Mouse (Mus musculus) stomach, embryonic 15.5 days (tissue): ENCODE results near the gene Smad9. TPM values are rescaled to one million over a fixed set of nuclear protein-coding genes. Genes with fewer than 3 reads are reported as not detected.
"Not testable (repeated sequence)": the region's sequence is repeated elsewhere in the genome, so short reads cannot be mapped to it uniquely, and the experiment has no call there.

Experiments used
- ATAC-seq: fragments of 200-750 bp; cut with Nextera tagmentation; 2 replicates; pipeline ENCODE4 v1.8.0; 2017; ENCODE audit warnings: low read depth, moderate number of reproducible peaks, moderate TSS enrichment; ENCODE audit not compliant: insufficient read depth, low FRiP score
- H3K27ac ChIP-seq: fragments of 300-500 bp; sonication (generic); 2 replicates; pipeline ENCODE4 v1.5.1; 2015; ENCODE audit warnings: mild to moderate bottlenecking, inconsistent platforms
- H3K27me3 ChIP-seq: fragments of 300-500 bp; sonication (generic); replicated peaks from 2 replicates; pipeline ENCODE4 v1.6.1; 2015; ENCODE audit warnings: inconsistent platforms
- H3K36me3 ChIP-seq: fragments of 300-500 bp; sonication (generic); 2 replicates; pipeline ENCODE4 v1.6.1; 2015; ENCODE audit warnings: inconsistent platforms
- H3K4me1 ChIP-seq: fragments of 300-500 bp; sonication (generic); 2 replicates; pipeline ENCODE4 v1.6.1; 2015; ENCODE audit warnings: inconsistent platforms
- H3K4me2 ChIP-seq: fragments of 300-500 bp; sonication (generic); 2 replicates; pipeline ENCODE4 v1.6.1; 2015; ENCODE audit warnings: mild to moderate bottlenecking, inconsistent platforms
- H3K4me3 ChIP-seq: fragments of 300-500 bp; sonication (generic); replicated peaks from 2 replicates; pipeline ENCODE4 v1.5.1; 2015; ENCODE audit warnings: inconsistent platforms
- H3K9ac ChIP-seq: fragments of 300-500 bp; sonication (generic); 2 replicates; pipeline ENCODE4 v1.6.1; 2015; ENCODE audit warnings: inconsistent platforms
- H3K9me3 ChIP-seq: fragments of 300-500 bp; sonication (generic); 2 replicates; pipeline ENCODE4 v1.6.1; 2016; ENCODE audit warnings: inconsistent platforms
- WGBS: fragments of 180-500 bp; shearing (Covaris S2); methylation state at CpG from one replicate; pipeline ENCODE4 v1.1.7; 2015; 5-methylcytosine and 5-hydroxymethylcytosine counted together
- polyA plus RNA-seq: library from polyadenylated mRNA; unstranded; fragments of >200 nt; fragmentation: Nextera tagmentation; extraction: Ambion mirVana; gene quantifications from 2 replicates; pipeline ENCODE4 v1.2.1, GENCODE M21; 2015

The Smad9 gene
- polyA plus RNA-seq, 1 experiment from 2014 or later: 1.2 TPM

- no peaks in the 10 kb centered on the region for H3K27me3 ChIP-seq
- H3K9ac ChIP-seq: no peak overlapping the region
- H3K4me2 ChIP-seq: no peak overlapping the region
- no peak overlapping the region for H3K27ac ChIP-seq
- no peaks in the 10 kb centered on the region for H3K9me3 ChIP-seq
- no peaks in the 10 kb centered on the region for H3K36me3 ChIP-seq
- peaks cover 6% of the 10 kb centered on the region; the same call in 1 of the 2 replicates for H3K4me1 ChIP-seq
- 52% methylated on average over 15 of the region's 15 CpGs for WGBS
- no peak overlapping the region for H3K4me3 ChIP-seq
- no peak for ATAC-seq
These were observed 5.1 kb downstream of the Smad9 start for GRCm38 (mm10) chr3:54760321-54761115.

GRCm38 (mm10) chr3:54761258-54761657 lies 5.9 kb downstream of the Smad9 start:
- Histone ChIP-seq H3K4me2 (no peak overlapping the region), H3K4me3 (no peak overlapping the region), H3K27me3 (no peaks in the 10 kb centered on the region), H3K4me1 (peaks cover 6% of the 10 kb centered on the region; the same call in 1 of the 2 replicates), H3K36me3 (no peaks in the 10 kb centered on the region), H3K9me3 (no peaks in the 10 kb centered on the region), H3K9ac (no peak overlapping the region), H3K27ac (no peak overlapping the region)
- WGBS: 72% methylated on average over 1 of the region's 1 CpGs
- ATAC-seq: no peak

- Histone ChIP-seq H3K27me3 (no peaks in the 10 kb centered on the region), H3K4me3 (peak overlapping the region; percentile 7; the same call in 1 of the 2 replicates), H3K4me2 (0 out of 2 replicates have a peak overlapping the region, but pooled peaks have one; percentile 11), H3K9ac (no peak overlapping the region), H3K36me3 (no peaks in the 10 kb centered on the region), H3K4me1 (peaks cover 6% of the 10 kb centered on the region; the same call in 1 of the 2 replicates), H3K9me3 (no peaks in the 10 kb centered on the region), H3K27ac (no peak overlapping the region)
- WGBS: 68% methylated on average over 18 of the region's 18 CpGs
- ATAC-seq: no peak
These were observed 9.0 kb downstream of the Smad9 start for GRCm38 (mm10) chr3:54764418-54764817.

GRCm38 (mm10) chr3:54765521-54765920 lies 10.1 kb downstream of the Smad9 start:
- not testable (repeated sequence) for ATAC-seq, H3K4me2 ChIP-seq, H3K4me1 ChIP-seq, H3K36me3 ChIP-seq, H3K9me3 ChIP-seq, H3K27me3 ChIP-seq, H3K4me3 ChIP-seq, H3K9ac ChIP-seq
- peak overlapping the region; percentile 44; the same call in 1 of the 2 replicates for H3K27ac ChIP-seq
- 76% methylated on average over 6 of the region's 6 CpGs for WGBS

GRCm38 (mm10) chr3:54766034-54766433 lies 10.7 kb downstream of the Smad9 start:
- H3K9me3 ChIP-seq: no peaks in the 10 kb centered on the region
- peaks cover 9% of the 10 kb centered on the region; the same call in 1 of the 2 replicates for H3K4me1 ChIP-seq
- H3K27me3 ChIP-seq: no peaks in the 10 kb centered on the region
- H3K4me2 ChIP-seq: peak overlapping the region; percentile 6; the same call in 1 of the 2 replicates
- H3K9ac ChIP-seq: no peak overlapping the region
- H3K36me3 ChIP-seq: no peaks in the 10 kb centered on the region
- H3K4me3 ChIP-seq: no peak overlapping the region
- peak overlapping the region; percentile 55; the same call in 1 of the 2 replicates for H3K27ac ChIP-seq
- WGBS: 43% methylated on average over 14 of the region's 14 CpGs
- no peak; the same call in 1 of the 2 replicates for ATAC-seq

- Histone ChIP-seq H3K4me2 (0 out of 2 replicates have a peak overlapping the region, but pooled peaks have one; percentile 6), H3K4me1 (peaks cover 9% of the 10 kb centered on the region; the same call in 1 of the 2 replicates), H3K9ac (no peak overlapping the region), H3K36me3 (no peaks in the 10 kb centered on the region), H3K9me3 (no peaks in the 10 kb centered on the region), H3K27me3 (no peaks in the 10 kb centered on the region), H3K4me3 (no peak overlapping the region), H3K27ac (peak overlapping the region; percentile 55; the same call in 1 of the 2 replicates)
- no peak for ATAC-seq
- WGBS: 61% methylated on average over 5 of the region's 5 CpGs
These were observed 11.4 kb downstream of the Smad9 start for GRCm38 (mm10) chr3:54766811-54767210.

- H3K36me3 ChIP-seq: no peaks in the 10 kb centered on the region
- no peaks in the 10 kb centered on the region for H3K27me3 ChIP-seq
- ATAC-seq: no peak
- no peaks in the 10 kb centered on the region for H3K9me3 ChIP-seq
- 80% methylated on average over 8 of the region's 8 CpGs for WGBS
- H3K27ac ChIP-seq: no peak overlapping the region
- H3K4me2 ChIP-seq: no peak overlapping the region
- peaks cover 9% of the 10 kb centered on the region; the same call in 1 of the 2 replicates for H3K4me1 ChIP-seq
- no peak overlapping the region for H3K9ac ChIP-seq
- H3K4me3 ChIP-seq: no peak overlapping the region
These were observed 13.2 kb downstream of the Smad9 start for GRCm38 (mm10) chr3:54768592-54768991.

GRCm38 (mm10) chr3:54769349-54770275 lies 14.2 kb downstream of the Smad9 start:
- WGBS: 59% methylated on average over 17 of the region's 17 CpGs
- no peaks in the 10 kb centered on the region for H3K27me3 ChIP-seq
- no peak overlapping the region for H3K4me3 ChIP-seq
- H3K9ac ChIP-seq: no peak overlapping the region
- no peak overlapping the region for H3K27ac ChIP-seq
- H3K4me2 ChIP-seq: no peak overlapping the region
- no peaks in the 10 kb centered on the region for H3K36me3 ChIP-seq
- no peaks in the 10 kb centered on the region for H3K9me3 ChIP-seq
- H3K4me1 ChIP-seq: 0 out of 2 replicates have a peak, but pooled peaks cover 4% of the 10 kb centered on the region
- no peak for ATAC-seq

GRCm38 (mm10) chr3:54773613-54774012 lies 18.2 kb downstream of the Smad9 start:
- 83% methylated on average over 6 of the region's 6 CpGs for WGBS
- Histone ChIP-seq H3K27me3 (no peaks in the 10 kb centered on the region), H3K27ac (no peak overlapping the region), H3K36me3 (no peaks in the 10 kb centered on the region), H3K4me1 (0 out of 2 replicates have a peak, but pooled peaks cover 4% of the 10 kb centered on the region), H3K9me3 (no peaks in the 10 kb centered on the region), H3K4me2 (no peak overlapping the region), H3K4me3 (no peak overlapping the region), H3K9ac (no peak overlapping the region)
- no peak for ATAC-seq

- no peak overlapping the region for H3K27ac ChIP-seq
- no peaks in the 10 kb centered on the region for H3K36me3 ChIP-seq
- no peak overlapping the region for H3K4me3 ChIP-seq
- H3K9me3 ChIP-seq: no peaks in the 10 kb centered on the region
- ATAC-seq: no peak
- no peaks in the 10 kb centered on the region for H3K27me3 ChIP-seq
- no peak overlapping the region for H3K4me2 ChIP-seq
- WGBS: 70% methylated on average over 7 of the region's 7 CpGs
- H3K9ac ChIP-seq: no peak overlapping the region
- H3K4me1 ChIP-seq: no peaks in the 10 kb centered on the region
These were observed 20.7 kb downstream of the Smad9 start for GRCm38 (mm10) chr3:54775989-54776631.

GRCm38 (mm10) chr3:54790601-54791000 lies 35.2 kb downstream of the Smad9 start:
- 0 out of 2 replicates have a peak, but pooled peaks cover 3% of the 10 kb centered on the region for H3K36me3 ChIP-seq
- H3K27ac ChIP-seq: no peak overlapping the region
- no peaks in the 10 kb centered on the region for H3K9me3 ChIP-seq
- 66% methylated on average over 2 of the region's 2 CpGs for WGBS
- H3K9ac ChIP-seq: no peak overlapping the region
- ATAC-seq: no peak
- H3K27me3 ChIP-seq: no peaks in the 10 kb centered on the region
- H3K4me3 ChIP-seq: no peak overlapping the region
- no peaks in the 10 kb centered on the region for H3K4me1 ChIP-seq
- no peak overlapping the region for H3K4me2 ChIP-seq
